Mouse (Mus musculus) layer of hippocampus, postnatal 25 days (tissue): ENCODE measurements around the gene Ubtd2. TPM values are rescaled to one million over a fixed set of nuclear protein-coding genes. Genes with fewer than 3 reads are reported as not detected.

ENCODE experiments used
- DNase-seq, 2 experiments: peaks; one replicate each; pipeline ENCODE4 v3.0.0; 2022; ENCODE audit warnings: mixed read lengths in 2 of 2, low spot score in 1 of 2; ENCODE audit errors: extremely low spot score in 1 of 2
- total RNA-seq, 2 experiments: library from RNA; stranded (reverse); gene quantifications; 2 replicates each; pipeline ENCODE4 v1.2.3; 2021

Ubtd2 gene
- total RNA-seq, 2 experiments from 2014 or later = 38.2 to 41.4 TPM

- DNase-seq = no peak
Observed at GRCm38 (mm10) chr11:32542687-32543411, 87.7 kb downstream of the Ubtd2 start.

- no peak for DNase-seq
Observed at GRCm38 (mm10) chr11:32544041-32544440, 88.9 kb downstream of the Ubtd2 start.

GRCm38 (mm10) chr11:32544497-32544896 is 89.3 kb downstream of the Ubtd2 start:
- DNase-seq = no peak

- DNase-seq = no peak
Observed at GRCm38 (mm10) chr11:32545605-32546004, 90.4 kb downstream of the Ubtd2 start.

- DNase-seq = no peak
Observed at GRCm38 (mm10) chr11:32546483-32546882, 91.3 kb downstream of the Ubtd2 start.

GRCm38 (mm10) chr11:32547391-32547947 is 92.3 kb downstream of the Ubtd2 start:
- DNase-seq = no peak

- no peak for DNase-seq
Observed at GRCm38 (mm10) chr11:32548240-32548639, 93.1 kb downstream of the Ubtd2 start.

- no peak for DNase-seq
Observed at GRCm38 (mm10) chr11:32549236-32549635, 94.1 kb downstream of the Ubtd2 start.

- DNase-seq = no peak
Observed at GRCm38 (mm10) chr11:32550102-32550501, 94.9 kb downstream of the Ubtd2 start.

- DNase-seq = no peak
Observed at GRCm38 (mm10) chr11:32551056-32551455, 95.9 kb downstream of the Ubtd2 start.

- DNase-seq = no peak
Observed at GRCm38 (mm10) chr11:32551579-32552297, 96.6 kb downstream of the Ubtd2 start.

GRCm38 (mm10) chr11:32552401-32553090 is 97.4 kb downstream of the Ubtd2 start:
- DNase-seq = no peak

- no peak for DNase-seq
Observed at GRCm38 (mm10) chr11:32553311-32554140, 98.4 kb downstream of the Ubtd2 start.

- DNase-seq = no peak
Observed at GRCm38 (mm10) chr11:32554141-32555091, 99.2 kb downstream of the Ubtd2 start.

GRCm38 (mm10) chr11:32555103-32555689 is 100.0 kb downstream of the Ubtd2 start:
- no peak for DNase-seq

GRCm38 (mm10) chr11:32556333-32556990 is 101.3 kb downstream of the Ubtd2 start:
- DNase-seq = no peak

GRCm38 (mm10) chr11:32558026-32558425 is 102.9 kb downstream of the Ubtd2 start:
- no peak for DNase-seq

GRCm38 (mm10) chr11:32558677-32559076 is 103.5 kb downstream of the Ubtd2 start:
- no peak for DNase-seq
